Mouse (Mus musculus) lung, postnatal 0 days (tissue): Measurements from ENCODE around the gene Tor2a.

Source experiments
- CTCF ChIP-seq: IDR thresholded peaks from 2 replicates; pipeline ENCODE4 v1.5.1; 2016; ENCODE audit warnings: antibody characterized with exemption, mild to moderate bottlenecking
- EP300 ChIP-seq: IDR thresholded peaks from 2 replicates; pipeline ENCODE4 v1.6.1; 2016; ENCODE audit warnings: antibody characterized with exemption, mild to moderate bottlenecking, control low read depth

DNA sequence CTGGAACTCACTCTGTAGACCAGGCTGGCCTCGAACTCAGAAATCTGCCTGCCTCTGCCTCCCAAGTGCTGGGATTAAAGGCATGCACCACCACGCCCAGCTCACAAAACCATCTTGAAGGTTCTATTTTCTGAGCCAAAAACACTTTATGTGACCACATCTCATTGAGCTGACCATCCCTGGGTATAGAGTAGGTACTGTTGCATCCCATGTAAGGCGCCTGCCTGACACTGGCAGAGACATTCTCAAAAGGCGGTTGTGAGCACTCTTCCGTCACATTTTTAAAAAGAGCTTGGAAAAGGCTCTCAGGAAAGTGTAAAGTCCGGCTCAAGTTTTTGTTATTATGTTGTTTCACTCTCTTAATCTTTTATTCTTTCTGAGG lies 369 bp upstream of the Tor2a start:
- no peak for TF ChIP-seq CTCF
- no peak for TF ChIP-seq EP300
